Mouse (Mus musculus): Measurements from ENCODE around the gene Asb18.
A peak's percentile ranks its signal among the peaks of the same experiment; 100 is the strongest.

Gene Asb18

DNA sequence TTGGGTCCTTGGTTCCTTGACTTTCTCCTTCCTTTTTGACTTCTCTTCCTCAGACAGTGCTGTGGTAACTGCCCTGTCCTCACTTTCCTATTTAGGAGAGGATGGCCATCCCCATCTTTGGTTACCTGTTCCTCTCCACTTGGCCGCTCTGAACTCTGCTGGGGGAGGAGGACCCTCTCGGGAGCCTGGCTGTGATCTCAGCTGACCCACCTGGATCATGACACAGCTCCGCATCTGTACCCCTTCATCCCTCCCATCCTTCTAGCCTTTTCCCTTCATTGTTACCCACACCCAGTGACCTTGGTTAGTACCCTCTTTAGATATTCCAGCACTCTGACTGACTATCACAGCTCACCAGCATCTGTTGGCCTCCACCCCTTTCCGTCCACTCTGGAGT is 44.8 kb downstream of the Asb18 start:
- DNase-seq (ENCODE audit: low read depth) = no peak

DNA sequence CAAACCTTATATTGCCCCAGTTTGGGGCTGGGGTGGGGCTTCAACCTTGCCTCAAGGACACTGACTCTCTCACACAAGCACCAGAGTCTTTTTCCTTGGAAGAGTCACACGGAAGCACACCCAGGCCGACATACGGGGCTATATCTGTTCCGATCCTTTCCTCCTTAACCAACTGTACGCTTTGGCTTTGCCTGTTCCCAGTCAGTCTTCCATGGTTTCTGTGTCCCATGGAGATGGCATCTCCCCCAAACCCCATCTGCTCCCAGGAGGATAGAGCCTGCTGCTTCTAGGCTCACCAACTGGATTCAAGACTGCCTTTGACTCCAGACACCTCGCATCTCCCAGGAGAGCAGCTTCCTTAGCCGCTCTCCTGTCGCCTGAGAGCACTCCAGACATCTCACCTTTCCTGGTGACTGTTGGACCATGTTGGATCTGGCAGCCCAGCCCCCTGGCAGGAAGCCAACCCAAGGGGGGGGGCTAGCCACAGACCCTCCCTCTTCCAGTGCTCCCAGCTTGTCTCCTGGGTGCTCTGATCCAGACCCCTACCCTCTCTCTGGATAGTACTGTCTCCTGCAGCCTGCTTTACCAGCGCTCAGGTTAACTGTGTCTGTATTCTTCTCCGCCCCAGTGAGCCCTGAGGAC is 45.3 kb downstream of the Asb18 start:
- no peak for DNase-seq (ENCODE audit: low read depth)

DNA sequence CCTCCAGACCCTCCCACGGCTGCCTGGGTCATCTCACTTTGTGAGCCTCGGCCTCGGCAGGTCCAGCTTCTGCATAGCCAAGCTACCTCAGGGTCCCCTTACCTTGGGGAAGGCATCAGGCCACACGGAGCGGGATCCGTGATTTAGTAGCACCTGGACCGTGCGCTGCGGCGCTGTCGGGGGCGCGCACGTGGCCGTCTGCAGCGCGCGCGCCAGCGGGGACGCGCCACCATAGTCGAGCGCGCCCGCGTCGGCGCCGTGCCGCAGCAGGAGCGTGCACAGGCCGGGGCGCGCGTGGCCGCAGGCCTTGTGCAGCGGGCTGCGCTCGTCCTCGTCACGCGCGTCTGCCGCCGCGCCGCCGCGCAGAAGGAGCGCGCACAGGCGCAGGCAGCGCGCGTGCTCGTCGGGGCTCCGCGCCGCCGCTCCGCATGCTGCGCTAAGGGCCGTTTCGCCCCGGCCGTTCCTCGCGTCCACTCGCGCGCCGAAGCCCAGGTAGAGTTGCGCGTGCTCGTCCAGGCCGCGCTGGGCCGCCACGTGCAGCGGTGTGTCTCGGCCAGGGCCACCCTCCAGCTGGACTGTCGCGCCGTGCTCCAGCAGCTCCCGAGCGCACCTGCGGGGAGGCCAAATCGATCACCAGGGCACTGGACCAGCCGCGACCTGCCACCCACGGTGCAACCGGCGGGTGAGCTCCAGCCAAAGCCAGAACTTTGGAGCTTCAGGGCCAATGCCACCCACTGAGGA is 46.2 kb downstream of the Asb18 start:
- DNase-seq (ENCODE audit: low read depth) = no peak

DNA sequence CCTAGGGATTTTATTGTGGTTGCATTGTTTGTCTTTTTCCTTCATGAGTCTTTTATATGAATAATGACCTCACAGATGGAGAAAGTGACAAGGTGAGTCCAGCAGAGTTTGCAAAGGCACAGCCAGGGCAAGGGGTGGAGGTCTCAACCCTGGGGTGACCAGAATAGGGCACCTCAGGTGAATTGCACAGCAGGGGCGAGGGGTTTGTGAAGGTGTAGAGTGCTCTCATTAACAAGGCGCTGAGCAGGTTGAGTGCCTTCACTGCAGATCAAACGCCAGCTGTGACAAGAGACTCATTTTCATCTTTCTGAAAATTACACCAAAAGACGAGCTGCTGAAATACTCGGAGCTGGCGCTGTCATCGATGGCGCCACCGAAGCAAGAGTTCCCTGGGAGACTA is 46.9 kb downstream of the Asb18 start:
- no peak for DNase-seq (ENCODE audit: low read depth)

DNA sequence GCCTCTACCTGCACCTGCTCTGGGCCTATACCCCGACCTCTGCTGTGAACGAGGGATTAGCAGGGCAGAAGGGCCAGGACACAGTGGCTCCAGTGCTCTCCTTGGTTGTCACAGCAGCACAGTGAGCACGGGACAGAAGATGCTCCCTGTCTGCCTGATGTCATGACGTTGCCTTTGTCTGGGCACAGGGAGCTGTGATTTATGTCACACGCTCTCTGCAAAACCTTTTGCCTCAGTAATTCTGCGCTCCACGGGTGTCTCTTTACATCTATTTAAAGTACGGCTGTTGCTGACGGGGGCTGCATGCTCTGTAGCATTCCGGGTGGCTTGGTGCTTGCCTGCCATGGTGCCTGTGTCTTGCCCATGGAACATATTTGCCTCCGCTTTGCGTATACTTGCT is 50.0 kb downstream of the Asb18 start:
- no peak for DNase-seq (ENCODE audit: low read depth)

DNA sequence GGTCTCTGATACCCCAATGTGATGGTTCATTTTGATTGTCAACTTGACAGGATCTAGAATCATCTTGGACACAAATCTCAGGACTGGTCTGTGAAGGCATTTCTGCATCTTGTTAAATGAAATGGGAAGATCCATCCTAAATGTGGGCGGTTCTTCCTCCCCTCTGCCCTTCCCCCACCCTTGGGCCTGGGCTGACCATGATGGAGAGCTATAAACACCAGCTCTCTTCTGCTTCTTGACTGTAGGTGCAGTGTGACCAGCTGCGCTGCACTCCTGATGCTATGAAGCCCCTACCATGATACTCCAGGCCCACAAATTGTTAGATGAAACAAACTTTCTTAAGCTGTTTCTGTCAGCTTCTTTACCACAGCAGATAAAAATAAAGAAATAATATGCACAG is 51.2 kb downstream of the Asb18 start:
- no peak for DNase-seq (ENCODE audit: low read depth)

DNA sequence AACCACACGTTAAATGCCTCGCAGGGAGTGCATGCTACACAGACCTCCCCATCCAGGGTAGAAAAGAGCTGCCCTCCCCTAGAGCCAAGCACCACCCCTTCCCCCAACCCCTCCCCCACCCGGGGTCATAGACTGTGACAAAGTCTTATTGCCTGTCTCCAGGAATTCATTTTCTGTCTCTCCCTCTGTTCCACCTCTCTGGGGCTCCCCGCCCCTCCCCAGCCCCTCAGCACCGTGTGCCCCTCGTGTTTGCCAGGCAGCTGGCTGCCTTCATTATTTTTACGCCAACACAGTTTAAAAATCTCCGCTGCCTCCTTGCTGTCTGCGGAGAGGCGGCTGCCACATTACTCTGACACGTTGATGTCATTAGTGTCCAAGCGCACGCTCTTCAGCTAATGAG is 52.4 kb downstream of the Asb18 start:
- DNase-seq (ENCODE audit: low read depth) = no peak

DNA sequence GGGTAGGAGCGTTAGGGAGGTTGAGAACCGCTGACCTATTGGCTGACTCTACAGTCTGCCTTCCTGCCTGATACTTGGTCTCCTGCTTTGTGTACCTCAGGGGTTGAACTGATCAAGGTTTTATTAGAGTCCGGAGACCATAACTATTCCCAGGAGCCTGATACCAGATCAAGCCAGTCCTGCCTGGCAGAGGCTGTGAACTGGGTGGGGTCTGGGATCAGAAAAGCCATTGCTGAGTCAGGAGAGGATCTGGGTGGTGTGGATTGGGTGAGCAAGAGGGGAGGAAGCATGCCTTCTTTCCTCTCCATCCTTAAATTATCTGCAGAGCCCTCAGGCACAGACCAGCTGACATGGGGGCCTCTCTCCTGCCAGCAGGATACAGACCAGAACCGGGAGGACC is 55.1 kb downstream of the Asb18 start:
- no peak for DNase-seq (ENCODE audit: low read depth)

DNA sequence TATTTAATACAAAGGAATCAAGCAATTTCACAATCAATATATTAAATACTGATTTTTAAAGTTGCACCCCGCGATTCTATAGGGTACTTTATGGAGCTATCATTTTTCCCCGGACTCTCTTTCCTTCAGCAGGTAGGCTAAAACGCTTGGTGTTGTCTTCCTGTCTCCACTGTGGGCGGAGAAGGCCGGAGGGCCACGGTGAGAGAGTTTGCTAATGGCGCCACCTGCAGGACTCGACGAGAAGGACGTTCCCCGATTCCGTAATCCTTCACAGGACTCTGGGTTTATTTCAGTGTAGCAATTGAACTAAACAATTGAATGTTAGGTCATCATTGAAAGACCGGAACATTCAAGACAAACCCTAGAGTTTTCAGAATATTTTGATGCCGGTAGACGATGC is 71.3 kb downstream of the Asb18 start:
- no peak for DNase-seq (ENCODE audit: low read depth)

DNA sequence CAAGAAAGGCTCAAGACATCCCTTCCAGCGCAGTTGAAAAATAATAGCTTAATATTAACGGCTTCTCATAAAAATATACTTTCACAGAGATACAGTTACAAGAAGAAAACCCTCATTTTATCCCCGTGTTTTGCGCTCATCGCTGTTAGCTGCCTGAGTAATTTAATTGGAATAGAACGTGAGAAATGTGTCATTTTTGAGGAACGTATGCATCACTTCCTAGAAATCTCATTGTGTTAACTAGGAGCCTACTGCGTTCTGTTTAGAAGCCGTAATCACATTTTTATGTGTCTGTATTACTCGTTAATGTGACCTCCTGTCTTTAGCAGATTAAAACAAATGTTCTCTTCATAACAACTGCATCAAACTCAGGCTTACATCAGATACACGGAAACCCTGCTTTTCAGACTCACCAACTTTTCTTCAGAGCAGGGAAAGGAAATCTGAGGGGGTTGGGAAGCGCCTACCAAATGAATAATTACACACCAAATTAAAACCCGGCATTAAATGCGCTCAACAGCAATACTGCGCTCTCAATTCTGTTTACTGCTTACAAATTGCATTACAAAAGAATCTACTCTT is 72.0 kb downstream of the Asb18 start:
- no peak for DNase-seq (ENCODE audit: low read depth)

DNA sequence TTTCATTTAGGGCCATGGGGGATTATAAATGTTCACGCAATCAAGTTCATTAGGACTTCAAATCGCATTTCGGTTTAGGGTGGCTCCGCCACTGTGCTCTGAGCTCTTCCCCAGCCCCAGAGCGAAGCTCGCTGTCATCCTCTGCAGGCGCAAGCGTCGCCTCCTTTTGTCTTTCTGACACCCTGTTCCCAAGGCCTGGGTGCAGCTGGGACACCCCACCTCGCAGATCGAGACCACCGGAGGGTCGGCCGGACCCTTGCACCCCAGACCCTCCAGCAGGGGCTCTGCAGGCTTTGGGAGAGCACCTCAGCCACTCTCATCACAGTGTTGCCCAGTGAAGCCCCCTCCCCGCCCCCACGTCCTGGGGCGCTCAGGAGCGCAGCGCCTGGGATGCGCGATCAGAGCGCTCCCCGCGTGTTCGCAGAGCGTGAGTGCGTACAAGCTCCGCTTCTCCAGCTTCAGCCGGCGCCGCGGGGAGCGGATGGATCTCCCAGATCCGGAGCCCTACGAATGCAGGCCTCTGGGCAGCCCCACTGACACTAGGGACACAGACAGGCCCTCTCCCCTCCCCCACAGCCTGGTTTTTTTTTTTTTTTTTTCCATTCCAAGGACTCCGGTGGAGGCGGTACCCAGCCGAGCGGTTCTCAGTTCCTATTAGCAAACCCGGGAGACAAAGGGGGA is 72.6 kb downstream of the Asb18 start:
- no peak for DNase-seq (ENCODE audit: low read depth)

DNA sequence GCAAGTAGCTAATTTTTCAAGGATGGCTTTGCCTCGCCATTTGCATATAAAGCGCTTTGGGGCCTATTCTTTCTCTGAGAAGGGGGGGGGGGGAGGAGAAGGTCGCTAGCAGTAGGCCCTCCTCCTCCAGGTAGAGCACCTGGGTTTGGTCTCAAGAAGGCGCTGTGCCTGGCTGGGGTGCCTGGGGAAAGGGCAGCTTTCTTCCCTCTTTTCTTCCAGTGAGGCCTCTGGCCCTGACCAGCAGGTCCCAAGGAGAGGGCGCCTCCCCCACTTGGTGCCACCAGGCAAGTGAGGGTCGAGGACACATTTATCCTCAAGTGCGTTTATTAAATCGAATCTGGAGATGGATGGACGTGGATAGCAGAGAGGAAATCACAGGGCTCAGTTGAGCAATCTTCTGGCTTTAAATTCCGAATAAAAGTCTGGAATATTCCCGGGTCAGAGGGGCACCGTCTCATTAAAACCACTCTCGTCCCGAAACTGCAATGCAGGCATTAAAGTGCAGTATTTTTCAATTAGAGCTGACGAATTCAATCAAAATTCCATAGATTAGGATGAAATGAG is 73.4 kb downstream of the Asb18 start:
- DNase-seq (ENCODE audit: low read depth) = no peak

DNA sequence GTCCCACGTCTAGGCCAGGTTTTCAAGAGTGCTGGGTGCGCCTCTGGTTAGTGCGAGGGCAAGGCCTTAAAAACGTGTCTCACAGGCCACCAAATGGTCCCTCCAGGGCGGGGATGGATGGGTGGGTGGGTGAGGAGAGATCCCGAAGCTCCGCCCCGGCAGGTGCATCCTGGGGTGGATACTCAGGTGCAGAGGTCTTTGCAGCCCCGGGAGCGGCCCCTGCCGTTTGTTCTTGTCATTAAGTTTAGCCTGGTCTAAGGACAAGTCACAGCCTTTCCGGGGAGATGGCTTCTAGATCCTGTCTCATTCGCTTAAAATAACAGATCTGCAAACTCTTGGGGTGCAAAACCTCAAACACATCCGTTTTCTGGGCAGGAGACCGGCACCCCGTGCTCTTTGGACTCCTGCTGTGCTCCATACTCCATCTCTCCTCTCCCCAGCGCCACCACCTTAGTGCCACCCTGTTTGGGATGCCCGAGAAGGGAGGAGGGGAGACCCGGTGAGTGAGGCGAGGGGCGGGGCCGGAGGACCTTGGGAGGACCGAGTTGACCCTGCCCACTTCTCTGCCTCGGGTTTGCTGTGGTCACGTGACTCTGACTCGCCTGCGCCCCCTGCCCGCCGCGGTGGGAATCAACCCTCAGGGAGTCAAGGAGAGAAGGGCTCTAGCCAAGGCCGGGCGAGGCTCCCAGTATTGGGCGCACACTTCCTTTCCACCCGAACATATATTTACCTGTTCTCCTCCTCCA is 74.3 kb downstream of the Asb18 start:
- peak; percentile 75 for DNase-seq (ENCODE audit: low read depth)

DNA sequence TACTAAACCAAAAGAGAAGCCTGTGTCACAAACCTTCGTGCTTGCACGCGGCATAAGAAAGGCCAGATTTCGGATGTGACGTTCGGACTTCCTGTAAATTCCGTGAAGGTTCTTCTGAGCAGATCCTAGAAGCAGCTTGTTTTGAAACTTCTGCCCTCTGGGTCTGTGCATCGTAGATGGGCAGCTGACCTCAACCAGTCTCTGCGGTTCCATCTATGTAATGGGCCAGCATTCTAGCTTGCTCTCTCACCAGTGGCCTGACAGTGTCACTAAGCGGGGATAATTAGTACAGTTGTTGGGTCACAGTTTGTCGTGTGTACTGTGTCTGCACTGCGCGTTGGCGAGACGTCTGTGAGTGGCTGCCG is 74.9 kb downstream of the Asb18 start:
- no peak for DNase-seq (ENCODE audit: low read depth)

DNA sequence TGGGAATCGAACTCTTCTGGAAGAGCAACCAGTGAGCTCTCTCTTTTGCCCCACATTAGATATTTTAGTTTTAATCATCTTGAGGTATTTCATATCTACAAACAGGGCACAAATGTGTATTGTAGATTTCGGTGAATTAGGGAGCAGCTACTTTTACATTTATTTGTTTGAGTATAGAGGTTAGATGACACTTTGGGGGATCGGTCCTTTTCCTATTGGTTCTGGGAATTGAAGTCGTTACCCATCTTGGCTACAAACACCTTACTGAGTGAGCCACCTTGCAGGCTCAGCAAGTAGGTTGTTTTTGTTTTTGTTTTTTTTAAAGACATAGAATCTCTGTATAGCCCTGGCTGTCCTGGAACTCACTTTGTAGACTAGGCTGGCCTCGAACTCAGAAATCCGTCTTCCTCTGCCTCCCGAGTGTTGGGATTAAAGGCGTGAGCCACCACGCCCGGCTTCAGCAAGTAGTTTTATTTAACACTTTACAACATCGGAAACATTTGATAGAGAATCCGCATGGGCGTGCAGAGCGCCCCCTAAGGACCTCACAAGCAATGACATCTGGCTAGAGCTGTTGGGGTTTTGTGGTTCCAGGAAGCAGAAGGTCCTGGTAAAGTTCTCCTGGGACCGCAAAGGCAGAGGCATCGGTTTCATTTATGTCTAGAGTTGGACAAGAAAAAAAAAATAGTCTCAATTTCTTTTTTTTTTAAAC is 75.4 kb downstream of the Asb18 start:
- no peak for DNase-seq (ENCODE audit: low read depth)

DNA sequence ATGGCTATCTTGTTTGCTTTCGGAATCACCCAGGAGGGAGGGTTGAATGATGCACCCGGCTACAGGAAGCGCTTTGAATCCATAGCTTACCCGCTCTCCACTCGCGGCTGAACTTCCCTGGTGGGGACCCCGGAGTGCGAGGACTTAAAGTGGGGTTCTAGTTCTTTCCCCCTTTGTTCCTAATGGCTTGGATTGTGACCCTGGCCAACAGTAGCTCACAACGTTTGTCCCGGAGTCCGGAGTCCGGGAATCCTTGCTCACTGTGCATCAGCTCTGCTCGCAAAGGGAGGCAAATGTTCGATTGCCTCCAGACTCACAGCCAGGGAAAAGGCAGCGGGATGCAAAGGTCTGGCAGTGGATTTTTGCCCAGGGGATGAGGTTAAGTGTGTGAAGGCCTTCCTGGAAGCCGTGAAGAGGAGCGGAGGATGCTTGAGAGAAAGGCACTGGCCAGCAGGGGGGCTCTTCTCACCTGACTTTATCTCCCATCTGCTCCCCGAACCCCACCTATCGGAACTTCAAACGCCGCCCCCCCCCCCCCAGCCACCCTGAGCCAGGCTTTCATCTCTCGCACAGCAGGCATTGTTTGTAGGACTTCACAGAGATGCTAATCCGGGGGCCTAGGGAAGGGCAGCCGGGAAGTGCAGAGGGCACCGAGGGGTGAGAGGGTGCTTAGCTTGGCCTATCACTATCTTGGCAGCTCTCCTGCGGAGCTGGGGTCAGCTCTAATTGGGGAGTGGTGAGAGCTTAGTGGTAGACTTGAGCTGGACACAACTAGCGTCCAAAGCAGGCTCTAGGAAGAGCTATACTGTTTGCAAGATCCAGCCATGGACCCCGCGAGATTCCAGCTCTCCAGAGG is 78.7 kb downstream of the Asb18 start:
- no peak for DNase-seq (ENCODE audit: low read depth)

DNA sequence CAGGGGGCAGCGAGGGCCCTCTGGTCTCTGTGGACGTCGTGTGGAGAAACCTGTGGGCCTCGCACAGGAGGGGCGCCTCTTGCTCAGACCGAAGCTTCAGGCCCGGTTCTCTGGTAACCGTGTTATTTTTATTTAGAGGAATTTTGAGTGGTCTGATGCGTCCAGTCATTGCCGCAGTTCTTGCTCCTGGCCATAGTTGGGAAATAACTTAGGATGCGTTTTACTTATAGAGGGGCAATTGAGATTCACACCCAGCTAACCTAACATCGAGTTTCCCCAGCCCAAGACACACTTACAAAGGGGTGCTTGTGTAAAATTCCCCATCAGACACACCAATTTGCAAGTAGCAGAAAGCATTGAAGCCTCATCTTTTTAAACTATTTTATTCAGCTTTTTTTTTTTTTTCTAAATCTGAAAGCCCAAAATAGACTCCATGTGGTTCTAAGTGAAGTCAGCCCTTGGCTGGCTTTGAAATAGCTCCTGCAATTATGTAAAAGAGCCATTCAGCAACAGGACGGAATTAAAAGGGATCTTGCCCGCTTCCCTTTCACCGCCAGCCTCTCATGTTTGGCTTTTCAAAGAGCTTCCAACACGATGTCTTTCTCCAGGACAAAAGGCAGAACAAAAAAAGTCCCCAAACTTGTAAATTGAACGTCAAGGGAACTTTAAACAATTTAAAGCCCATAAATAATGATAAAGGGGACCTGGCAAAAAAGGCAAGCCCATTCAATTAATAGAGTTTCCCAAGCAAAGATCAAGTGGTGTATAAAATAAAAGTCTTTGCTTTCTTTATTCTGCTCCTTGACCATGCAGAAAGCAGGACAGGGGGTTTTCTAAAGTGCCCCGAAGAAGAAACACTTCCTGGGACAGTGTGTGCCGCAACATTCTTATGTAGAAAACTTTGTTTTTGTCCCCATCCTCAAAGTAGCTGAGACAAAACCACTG is 79.9 kb downstream of the Asb18 start:
- no peak for DNase-seq (ENCODE audit: low read depth)

DNA sequence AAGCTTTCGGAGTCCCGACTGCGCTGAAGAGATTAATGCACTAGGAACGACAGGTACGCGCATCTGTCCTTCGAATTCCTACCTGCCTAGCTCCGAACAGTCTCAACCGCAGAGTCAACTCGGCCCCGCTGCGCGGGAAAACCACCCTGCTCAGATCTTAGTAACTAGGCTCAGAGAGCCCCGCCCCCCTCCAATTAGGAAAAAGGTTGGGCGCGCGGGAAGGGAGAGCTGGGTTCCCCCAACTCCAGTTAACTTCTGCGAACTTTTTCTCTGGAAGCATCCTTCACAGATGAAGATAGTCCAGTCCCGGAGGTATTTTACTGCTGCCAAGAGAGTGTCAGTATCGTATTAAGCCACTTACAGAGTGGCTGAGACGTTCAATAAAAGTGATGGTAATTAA is 80.7 kb downstream of the Asb18 start:
- DNase-seq (ENCODE audit: low read depth) = no peak

DNA sequence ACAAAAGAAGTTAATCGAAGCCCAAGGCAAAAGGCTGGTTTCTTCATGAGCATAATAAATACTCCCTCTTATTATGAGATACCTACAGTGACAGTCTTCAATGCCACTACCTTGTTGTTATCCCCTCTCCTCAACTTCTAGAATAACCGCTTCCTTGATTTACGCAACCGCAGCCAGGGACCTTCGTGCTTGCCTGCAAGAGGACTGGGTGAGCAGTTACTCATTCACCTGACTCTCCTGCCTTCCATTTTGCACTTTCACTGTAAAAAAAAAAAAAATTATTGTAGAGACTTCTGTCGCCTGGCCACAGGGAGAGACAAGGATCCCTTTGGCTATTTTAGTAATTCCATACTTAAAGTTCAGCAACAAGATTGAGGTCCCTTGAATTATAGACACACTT is 81.4 kb downstream of the Asb18 start:
- DNase-seq (ENCODE audit: low read depth) = no peak

All from c-Kit-positive CD71-negative TER-119-negative erythroid progenitor cells, embryonic 14.5 days (primary cell).